Mouse (Mus musculus) lung, postnatal 0 days (tissue): ENCODE data around the gene Slc6a4. TPM values are rescaled to one million over a fixed set of nuclear protein-coding genes. Genes with fewer than 3 reads are reported as not detected.
A peak's percentile ranks its signal among the peaks of the same experiment; 100 is the strongest.

Source experiments
- ATAC-seq: fragments of 200-750 bp; cut with Nextera tagmentation; 2 replicates; pipeline ENCODE4 v1.8.0; 2017; ENCODE audit warnings: moderate library complexity
- DNase-seq: peaks from one replicate; pipeline ENCODE4 v3.0.0-alpha.2; 2016; ENCODE audit warnings: low spot score
- H3K27ac ChIP-seq: fragments of 300-500 bp; sonication (generic); 2 replicates; pipeline ENCODE4 v1.5.1; 2014; ENCODE audit warnings: antibody characterized with exemption, mild to moderate bottlenecking, low read length, mixed read lengths
- H3K27me3 ChIP-seq: fragments of 300-500 bp; sonication (generic); replicated peaks from 2 replicates; pipeline ENCODE4 v1.6.1; 2014; ENCODE audit warnings: low read length, mixed read lengths; ENCODE audit not compliant: insufficient read depth
- H3K36me3 ChIP-seq: fragments of 300-500 bp; sonication (generic); 2 replicates; pipeline ENCODE4 v1.6.1; 2014; ENCODE audit warnings: low read length, mixed read lengths; ENCODE audit not compliant: insufficient read depth
- H3K4me1 ChIP-seq: fragments of 300-500 bp; sonication (generic); 2 replicates; pipeline ENCODE4 v1.6.1; 2014; ENCODE audit warnings: antibody characterized with exemption, low read depth, low read length, mixed read lengths; ENCODE audit not compliant: insufficient read depth
- H3K4me2 ChIP-seq: fragments of 300-500 bp; sonication (generic); replicated peaks from 2 replicates; pipeline ENCODE4 v1.6.1; 2014; ENCODE audit warnings: low read depth, mild to moderate bottlenecking, low read length, moderate library complexity, mixed read lengths
- H3K4me3 ChIP-seq: fragments of 300-500 bp; sonication (generic); 2 replicates; pipeline ENCODE4 v1.5.1; 2014; ENCODE audit warnings: low read depth, low read length
- H3K9ac ChIP-seq: fragments of 300-500 bp; sonication (generic); replicated peaks from 2 replicates; pipeline ENCODE4 v1.6.1; 2014; ENCODE audit warnings: low read depth, mild to moderate bottlenecking
- H3K9me3 ChIP-seq: fragments of 300-500 bp; sonication (generic); 2 replicates; pipeline ENCODE4 v1.6.1; 2016; ENCODE audit warnings: low read length, mixed read lengths
- CTCF ChIP-seq: IDR thresholded peaks from 2 replicates; pipeline ENCODE4 v1.5.1; 2016; ENCODE audit warnings: antibody characterized with exemption, mild to moderate bottlenecking
- EP300 ChIP-seq: IDR thresholded peaks from 2 replicates; pipeline ENCODE4 v1.6.1; 2016; ENCODE audit warnings: antibody characterized with exemption, mild to moderate bottlenecking, control low read depth
- WGBS: fragments of 180-500 bp; shearing (Covaris S2); extraction: QIAGEN DNeasy Blood & Tissue Kit; methylation state at CpG from one replicate; pipeline ENCODE4 v1.1.7; 2014; 5-methylcytosine and 5-hydroxymethylcytosine counted together
- polyA plus RNA-seq: library from polyadenylated mRNA; unstranded; fragments of >200 nt; fragmentation: Nextera tagmentation; extraction: Ambion mirVana; gene quantifications from 2 replicates; pipeline ENCODE4 v1.2.1, GENCODE M21; 2015

Slc6a4 gene
- polyA plus RNA-seq, 1 experiment from 2014 or later = 1.8 TPM

DNA sequence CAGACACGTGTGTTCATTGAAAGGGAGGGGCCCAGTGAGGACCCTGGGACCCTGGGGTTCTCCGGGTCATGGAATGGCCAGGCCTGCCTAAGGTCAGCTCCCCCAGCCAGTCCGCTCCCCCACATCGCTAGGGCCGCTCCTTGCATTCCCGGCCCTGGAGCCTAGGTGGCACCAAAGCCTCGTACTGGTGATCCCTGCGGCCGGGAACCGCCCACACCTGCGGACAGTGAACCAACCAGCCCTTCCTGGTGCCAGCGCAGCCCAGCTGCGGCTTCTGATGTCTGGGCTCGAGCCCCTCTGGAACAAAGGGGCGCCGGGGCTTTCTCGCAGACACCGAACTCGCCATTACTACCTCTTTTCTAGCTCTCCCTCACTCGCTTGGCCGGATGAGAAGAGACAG lies 1.1 kb upstream of the Slc6a4 start:
- DNase-seq = peak; percentile 77
- H3K9ac ChIP-seq = no peak overlapping the region

DNA sequence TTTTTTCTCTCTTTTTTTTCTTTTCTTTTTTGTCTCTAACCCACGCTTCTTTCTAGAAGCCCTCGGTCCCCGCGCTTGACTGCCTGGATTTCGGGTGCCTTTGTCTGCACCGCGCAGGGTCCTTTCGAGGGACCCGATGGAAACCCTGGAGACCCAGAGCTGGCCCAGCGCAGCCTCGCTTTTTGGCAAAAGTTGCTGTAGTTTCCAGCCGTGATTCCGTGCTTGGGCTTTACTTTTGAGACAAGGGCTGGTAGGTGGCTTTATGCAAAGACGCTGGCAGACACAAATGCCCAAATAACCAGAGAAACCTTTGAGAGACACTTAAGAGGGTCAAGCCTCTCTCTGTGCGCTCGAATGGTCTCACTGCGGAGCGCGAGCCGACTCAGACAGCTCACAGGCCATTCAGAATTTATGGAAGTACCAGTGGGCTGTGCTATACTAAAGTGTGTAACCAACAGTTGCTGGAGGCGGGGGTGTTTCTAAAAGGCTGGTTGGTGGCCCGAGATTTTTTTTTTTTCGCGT lies 363 bp downstream of the Slc6a4 start:
- no peak for DNase-seq
- H3K27ac ChIP-seq = no peak overlapping the region

More for the DNA sequence above, 1.1 kb upstream of the Slc6a4 start:
- peak; percentile 77 for ATAC-seq
- TF ChIP-seq CTCF (peak; percentile 96), EP300 (no peak)
- peak overlapping the region; percentile 77 for H3K4me2 ChIP-seq
- H3K4me3 ChIP-seq = peak overlapping the region; percentile 43
- H3K27ac ChIP-seq = no peak overlapping the region
- no peaks in the 10 kb centered on the region for H3K36me3 ChIP-seq
- peaks cover 6% of the 10 kb centered on the region for H3K27me3 ChIP-seq
- under 1% methylated on average over 21 of the region's 21 CpGs for WGBS
- H3K9me3 ChIP-seq = no peaks in the 10 kb centered on the region
- H3K4me1 ChIP-seq = no peaks in the 10 kb centered on the region

DNA sequence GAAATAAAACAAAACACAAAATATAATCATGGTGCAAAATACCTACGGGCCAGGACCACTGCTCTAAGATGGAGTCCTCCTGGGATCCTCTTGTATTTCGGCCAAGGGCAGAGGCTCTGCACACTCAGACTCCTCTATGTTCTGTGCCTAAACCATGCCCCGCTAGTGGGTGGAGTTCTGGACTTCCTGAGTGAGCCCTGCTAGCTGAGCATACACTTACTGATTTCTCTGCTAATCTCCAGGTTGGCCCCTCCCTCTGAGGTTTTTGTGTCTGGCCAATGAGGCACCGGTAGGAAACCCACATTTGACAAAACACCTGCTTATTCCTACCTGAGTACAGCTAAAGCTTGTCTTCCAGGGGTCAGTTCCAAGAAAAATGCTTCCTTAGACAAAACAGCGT lies 2.3 kb downstream of the Slc6a4 start:
- Histone ChIP-seq H3K27me3 (peaks cover 6% of the 10 kb centered on the region), H3K9ac (no peak overlapping the region), H3K4me2 (no peak overlapping the region), H3K36me3 (no peaks in the 10 kb centered on the region), H3K4me1 (no peaks in the 10 kb centered on the region), H3K27ac (no peak overlapping the region), H3K9me3 (no peaks in the 10 kb centered on the region), H3K4me3 (no peak overlapping the region)
- DNase-seq (no peak), ATAC-seq (no peak)
- TF ChIP-seq EP300 (no peak), CTCF (no peak)
- WGBS = 49% methylated on average over 5 of the region's 5 CpGs

More for the DNA sequence above, 363 bp downstream of the Slc6a4 start:
- H3K4me1 ChIP-seq = no peaks in the 10 kb centered on the region
- WGBS = 7% methylated on average over 22 of the region's 24 CpGs
- ATAC-seq = no peak
- peak overlapping the region; percentile 43 for H3K4me3 ChIP-seq
- no peaks in the 10 kb centered on the region for H3K36me3 ChIP-seq
- no peak overlapping the region for H3K9ac ChIP-seq
- TF ChIP-seq EP300 = no peak
- H3K4me2 ChIP-seq = peak overlapping the region; percentile 77
- H3K27me3 ChIP-seq = peaks cover 6% of the 10 kb centered on the region
- H3K9me3 ChIP-seq = no peaks in the 10 kb centered on the region

DNA sequence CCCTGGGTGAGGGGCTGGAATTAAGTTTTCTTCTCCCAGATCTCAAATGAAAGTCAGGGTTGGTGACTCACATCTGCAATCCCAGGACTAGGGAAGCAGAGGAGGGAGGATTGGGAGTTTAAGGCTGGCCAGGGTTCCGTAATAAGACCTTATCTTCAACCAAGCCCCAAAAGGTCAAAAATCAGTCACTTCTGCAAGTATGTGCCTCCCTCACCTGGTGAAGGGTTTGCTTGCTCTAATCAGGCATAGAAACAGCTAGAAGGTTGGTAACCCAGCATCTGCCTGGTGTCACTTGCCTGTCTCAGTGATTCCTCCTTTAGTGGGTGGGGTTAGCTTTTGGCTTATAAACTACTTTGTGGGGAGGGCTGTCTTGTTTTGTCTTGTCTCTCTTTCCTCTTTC lies 4.0 kb downstream of the Slc6a4 start:
- no peak overlapping the region for H3K4me2 ChIP-seq
- 32% methylated on average over 1 of the region's 1 CpGs for WGBS

DNA sequence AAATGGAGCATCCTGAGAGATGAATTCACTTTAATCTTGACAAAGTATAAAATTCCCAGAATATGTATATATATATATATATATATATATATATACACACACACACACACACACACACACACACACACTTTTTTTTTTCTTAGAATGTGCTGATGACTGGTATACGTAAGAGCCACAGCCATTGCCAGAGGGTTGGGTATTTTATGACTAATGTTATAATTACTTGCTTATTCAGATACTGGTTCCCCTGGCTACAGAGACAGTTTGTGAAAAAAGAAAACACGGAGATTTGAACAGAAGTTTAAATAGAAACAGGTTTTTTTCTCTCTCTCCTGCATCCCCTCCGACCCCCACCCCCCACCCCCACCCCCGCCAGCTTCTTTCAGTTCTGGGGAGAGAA lies 7.5 kb downstream of the Slc6a4 start:
- H3K4me3 ChIP-seq = no peak overlapping the region
- H3K36me3 ChIP-seq = no peaks in the 10 kb centered on the region
- WGBS = 57% methylated on average over 4 of the region's 4 CpGs
- H3K4me2 ChIP-seq = no peak overlapping the region
- TF ChIP-seq EP300 (no peak), CTCF (no peak)
- ATAC-seq (no peak), DNase-seq (no peak)
- H3K9me3 ChIP-seq = no peaks in the 10 kb centered on the region
- no peak overlapping the region for H3K27ac ChIP-seq
- no peaks in the 10 kb centered on the region for H3K4me1 ChIP-seq
- no peaks in the 10 kb centered on the region for H3K27me3 ChIP-seq
- no peak overlapping the region for H3K9ac ChIP-seq

More for the DNA sequence above, 4.0 kb downstream of the Slc6a4 start:
- H3K4me1 ChIP-seq = no peaks in the 10 kb centered on the region
- no peak for ATAC-seq
- peaks cover 6% of the 10 kb centered on the region for H3K27me3 ChIP-seq
- no peak overlapping the region for H3K9ac ChIP-seq
- H3K27ac ChIP-seq = no peak overlapping the region
- H3K4me3 ChIP-seq = no peak overlapping the region
- TF ChIP-seq EP300 (no peak), CTCF (no peak)
- DNase-seq = no peak
- H3K9me3 ChIP-seq = no peaks in the 10 kb centered on the region
- no peaks in the 10 kb centered on the region for H3K36me3 ChIP-seq

DNA sequence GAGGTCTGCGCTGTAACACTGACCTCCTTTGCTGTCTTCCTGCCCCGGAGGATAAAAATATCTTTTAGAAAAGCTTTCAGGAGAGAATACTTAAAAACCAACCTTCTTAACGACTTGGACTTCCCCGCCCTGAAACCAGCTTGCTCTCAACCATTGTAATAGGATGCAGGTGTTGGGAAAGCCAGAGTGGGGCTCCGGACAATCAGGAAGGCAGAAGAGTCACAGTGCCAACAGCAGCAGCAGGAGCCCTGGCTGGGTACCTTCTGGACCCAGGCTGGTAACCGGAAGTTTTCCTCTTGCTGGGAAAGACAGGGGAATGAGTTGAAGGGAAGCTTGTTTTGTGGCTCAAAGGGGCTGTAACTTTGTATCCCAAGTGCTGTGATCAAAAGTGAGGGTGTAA lies 8.2 kb downstream of the Slc6a4 start:
- DNase-seq = no peak
- WGBS = 37% methylated on average over 6 of the region's 6 CpGs

More for the DNA sequence above, 8.2 kb downstream of the Slc6a4 start:
- Histone ChIP-seq H3K9me3 (no peaks in the 10 kb centered on the region), H3K27me3 (no peaks in the 10 kb centered on the region), H3K4me3 (no peak overlapping the region), H3K4me2 (no peak overlapping the region), H3K36me3 (no peaks in the 10 kb centered on the region), H3K9ac (no peak overlapping the region), H3K4me1 (no peaks in the 10 kb centered on the region), H3K27ac (no peak overlapping the region)
- TF ChIP-seq EP300 = no peak
- no peak for TF ChIP-seq CTCF
- no peak for ATAC-seq
